Mouse (Mus musculus) bone marrow, adult 2 months (tissue): ENCODE data around the gene Psmc3ip. TPM values are rescaled to one million over a fixed set of nuclear protein-coding genes. Genes with fewer than 3 reads are reported as not detected.
A peak's percentile ranks its signal among the peaks of the same experiment; 100 is the strongest.

Experiments
- H3K27ac ChIP-seq: fragments of 200-500 bp; 2 replicates; pipeline ENCODE4 v1.5.1; 2012; ENCODE audit warnings: low read depth, mild to moderate bottlenecking, control low read depth, inconsistent platforms, low read length; ENCODE audit not compliant: control insufficient read depth, poor library complexity, insufficient read depth
- H3K4me1 ChIP-seq: fragments of 200-500 bp; 2 replicates; pipeline ENCODE4 v1.6.1; 2011; ENCODE audit warnings: low read length; ENCODE audit not compliant: control insufficient read depth, insufficient read depth
- H3K4me3 ChIP-seq: fragments of 200-500 bp; replicated peaks from 2 replicates; pipeline ENCODE3; 2011; ENCODE audit warnings: mild to moderate bottlenecking, low read depth, low read length, control low read depth; ENCODE audit not compliant: control insufficient read depth
- CTCF ChIP-seq: fragments of 200-500 bp; IDR thresholded peaks from 2 replicates; pipeline ENCODE4 v1.5.1; 2011; ENCODE audit warnings: low read length, control low read depth; ENCODE audit not compliant: control insufficient read depth, insufficient read depth
- POLR2A ChIP-seq: fragments of 200-500 bp; IDR thresholded peaks from 2 replicates; pipeline ENCODE4 v1.6.1; 2011; ENCODE audit warnings: low read depth, mild to moderate bottlenecking, control low read depth, low read length, borderline replicate concordance; ENCODE audit not compliant: control insufficient read depth
- WGBS: fragments of 180-500 bp; shearing (Covaris S2); methylation state at CpG from one replicate; pipeline ENCODE4 v1.1.7; 2018; 5-methylcytosine and 5-hydroxymethylcytosine counted together
- polyA plus RNA-seq: library from polyadenylated mRNA; stranded (reverse); fragments of >200 nt; gene quantifications from 2 replicates; pipeline ENCODE4 v1.2.4, GENCODE M21; 2011; ENCODE audit warnings: low replicate concordance; ENCODE audit not compliant: missing spikeins, insufficient read depth, insufficient read length

Psmc3ip gene
- polyA plus RNA-seq, 1 experiment: 12.6 TPM

GRCm38 (mm10) chr11:101078121-101078520, 17.1 kb downstream of the Psmc3ip start, which contains the start of gene Hsd17b1:
Hsd17b1 (plus strand) TSS chr11:101078411.
- no peak for TF ChIP-seq CTCF
- no peak for TF ChIP-seq POLR2A
- no peak within 1 kb of the TSS for H3K27ac ChIP-seq
- peaks cover 2% of the 10 kb centered on the region; the same call in 1 of the 2 replicates for H3K4me1 ChIP-seq
- 85% methylated on average over 9 of the region's 9 CpGs for WGBS
- H3K4me3 ChIP-seq: no peak within 1 kb of the TSS

GRCm38 (mm10) chr11:101071810-101072428, 23.3 kb downstream of the Psmc3ip start:
- Histone ChIP-seq H3K4me1 (no peaks in the 10 kb centered on the region), H3K27ac (no peak overlapping the region), H3K4me3 (no peak overlapping the region)
- no peak for TF ChIP-seq POLR2A
- no peak for TF ChIP-seq CTCF
- WGBS: 87% methylated on average over 14 of the region's 14 CpGs

GRCm38 (mm10) chr11:101070987-101071386, 24.2 kb downstream of the Psmc3ip start:
- TF ChIP-seq CTCF (no peak), POLR2A (no peak)
- Histone ChIP-seq H3K27ac (no peak overlapping the region), H3K4me3 (no peak overlapping the region), H3K4me1 (no peaks in the 10 kb centered on the region)
- 81% methylated on average over 6 of the region's 6 CpGs for WGBS

DNA sequence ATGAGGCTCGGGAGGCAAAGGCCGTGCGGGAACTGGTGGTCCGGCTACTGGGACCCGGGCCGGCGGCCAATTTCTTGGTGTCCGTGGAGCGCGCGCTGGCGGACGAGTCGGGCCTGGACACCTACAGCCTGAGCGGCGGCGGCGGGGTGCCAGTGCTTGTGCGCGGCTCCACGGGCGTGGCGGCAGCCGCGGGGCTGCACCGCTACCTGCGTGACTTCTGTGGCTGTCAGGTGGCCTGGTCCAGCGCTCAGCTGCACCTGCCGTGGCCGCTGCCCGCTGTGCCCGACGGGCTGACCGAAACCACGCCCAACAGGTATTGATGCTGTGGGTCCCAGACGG, 25.1 kb downstream of the Psmc3ip start:
- Histone ChIP-seq H3K27ac (peak overlapping the region; percentile 65; the same call in 1 of the 2 replicates), H3K4me1 (no peaks in the 10 kb centered on the region), H3K4me3 (peak overlapping the region; percentile 92)
- WGBS: under 1% methylated on average over 36 of the region's 36 CpGs
- peak; percentile 12; the same call in 1 of the 2 replicates for TF ChIP-seq POLR2A
- 0 out of 2 replicates have a peak, but pooled peaks have one; percentile 4 for TF ChIP-seq CTCF

- Histone ChIP-seq H3K4me1 (no peaks in the 10 kb centered on the region), H3K27ac (peak within 1 kb of the TSS; percentile 65), H3K4me3 (peak within 1 kb of the TSS; percentile 92)
- WGBS: 4% methylated on average over 35 of the region's 35 CpGs
- no peak for TF ChIP-seq CTCF
- TF ChIP-seq POLR2A: peak; percentile 58; the same call in 1 of the 2 replicates
Measured at GRCm38 (mm10) chr11:101069391-101070188, 25.6 kb downstream of the Psmc3ip start, which contains the start of gene Naglu. Naglu (plus strand) TSS chr11:101070012.

DNA sequence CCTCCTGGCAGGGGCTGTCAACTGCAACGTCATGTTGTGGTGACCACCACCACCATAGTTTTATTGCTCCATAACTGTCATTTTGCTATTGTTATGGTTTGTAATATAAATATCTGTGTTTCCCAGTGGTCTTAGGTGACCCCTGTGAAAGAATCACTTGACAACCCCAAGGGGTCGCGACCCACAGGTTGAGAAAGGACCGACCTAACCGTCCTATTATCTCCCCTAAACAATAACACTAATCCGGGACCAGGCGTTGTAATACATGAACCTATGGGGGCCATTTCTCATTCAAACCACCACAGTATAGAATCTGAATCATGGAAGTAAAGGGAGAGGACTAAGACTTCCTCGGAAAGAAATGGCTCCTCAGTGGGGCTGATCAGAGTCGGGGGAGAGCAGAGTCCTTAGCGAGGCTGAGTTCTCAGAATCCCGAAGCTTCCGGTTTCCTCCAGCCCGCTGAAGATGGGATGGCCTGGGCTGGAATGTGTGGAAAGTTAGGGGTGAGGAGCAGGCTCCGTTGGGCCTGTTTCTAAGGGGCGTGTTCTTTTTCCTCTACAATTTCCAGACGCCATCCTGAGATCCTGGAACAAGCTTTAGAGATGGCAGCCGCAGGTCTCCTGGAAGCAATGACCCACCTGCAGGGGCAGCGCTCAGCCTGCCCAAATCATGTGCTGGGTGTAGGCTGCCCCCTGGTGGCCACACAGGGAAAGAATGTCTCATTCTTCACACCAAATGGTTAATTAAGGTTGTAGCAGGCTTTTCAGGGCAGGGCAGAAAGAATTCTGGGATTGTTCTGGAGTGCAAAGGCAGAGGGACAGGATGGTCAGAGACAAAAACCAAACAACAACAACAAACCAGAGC, 28.5 kb downstream of the Psmc3ip start:
- H3K4me3 ChIP-seq: no peak overlapping the region
- WGBS: 26% methylated on average over 18 of the region's 18 CpGs
- no peak overlapping the region for H3K27ac ChIP-seq
- H3K4me1 ChIP-seq: peaks cover 15% of the 10 kb centered on the region
- peak; percentile 98 for TF ChIP-seq CTCF
- TF ChIP-seq POLR2A: no peak

- TF ChIP-seq CTCF: no peak
- no peak for TF ChIP-seq POLR2A
- Histone ChIP-seq H3K4me3 (no peak overlapping the region), H3K27ac (no peak overlapping the region), H3K4me1 (peaks cover 15% of the 10 kb centered on the region)
- 74% methylated on average over 9 of the region's 9 CpGs for WGBS
Measured at GRCm38 (mm10) chr11:101065002-101065401, 30.2 kb downstream of the Psmc3ip start.
